Mouse (Mus musculus): ENCODE results near the gene Dnajc24. TPM values are rescaled to one million over a fixed set of nuclear protein-coding genes. Genes with fewer than 3 reads are reported as not detected.

Gene Dnajc24
- 16.7 and 22.7 TPM in 2 replicates for polyA plus RNA-seq (2012; rRNA removed)

- peak; percentile 74 for DNase-seq (ENCODE audit: low spot score)
These were observed at the start of gene Dnajc24 for GRCm38 (mm10) chr2:106002835-106003739. TSS of gene Dnajc24 (minus strand) at chr2:106003549.

GRCm38 (mm10) chr2:106046686-106047085 lies 43.3 kb upstream of the Dnajc24 start:
- no peak for DNase-seq (ENCODE audit: low spot score)

GRCm38 (mm10) chr2:106042495-106042894 lies 39.1 kb upstream of the Dnajc24 start:
- no peak for DNase-seq (ENCODE audit: low spot score)

GRCm38 (mm10) chr2:106041961-106042360 lies 38.6 kb upstream of the Dnajc24 start:
- DNase-seq (ENCODE audit: low spot score) = no peak

- DNase-seq (ENCODE audit: low spot score) = no peak
These were observed 34.9 kb upstream of the Dnajc24 start for GRCm38 (mm10) chr2:106038286-106038685.

GRCm38 (mm10) chr2:106024895-106025294 lies 21.5 kb upstream of the Dnajc24 start:
- DNase-seq (ENCODE audit: low spot score) = no peak

GRCm38 (mm10) chr2:106008415-106008814 lies 5.1 kb upstream of the Dnajc24 start:
- no peak for DNase-seq (ENCODE audit: low spot score)

GRCm38 (mm10) chr2:105987999-105988398 lies 15.3 kb downstream of the Dnajc24 start:
- DNase-seq (ENCODE audit: low spot score) = no peak

- no peak for DNase-seq (ENCODE audit: low spot score)
These were observed 16.2 kb downstream of the Dnajc24 start for GRCm38 (mm10) chr2:105987131-105987530.

- DNase-seq (ENCODE audit: low spot score) = no peak
These were observed 18.1 kb downstream of the Dnajc24 start for GRCm38 (mm10) chr2:105985206-105985605.

- DNase-seq (ENCODE audit: low spot score) = no peak
These were observed 25.3 kb downstream of the Dnajc24 start for GRCm38 (mm10) chr2:105978065-105978464.

- DNase-seq (ENCODE audit: low spot score) = no peak
These were observed 29.4 kb downstream of the Dnajc24 start for GRCm38 (mm10) chr2:105973941-105974340.

GRCm38 (mm10) chr2:105963447-105963846 lies 39.9 kb downstream of the Dnajc24 start:
- no peak for DNase-seq (ENCODE audit: low spot score)

- no peak for DNase-seq (ENCODE audit: low spot score)
These were observed 49.5 kb downstream of the Dnajc24 start for GRCm38 (mm10) chr2:105953862-105954261.

- DNase-seq (ENCODE audit: low spot score) = no peak
These were observed 51.9 kb downstream of the Dnajc24 start for GRCm38 (mm10) chr2:105951350-105951940.

- DNase-seq (ENCODE audit: low spot score) = no peak
These were observed 53.2 kb downstream of the Dnajc24 start for GRCm38 (mm10) chr2:105950131-105950530.

- DNase-seq (ENCODE audit: low spot score) = no peak
These were observed 85.6 kb downstream of the Dnajc24 start for GRCm38 (mm10) chr2:105917623-105918346.

Other genes starting within 250 kb of the Dnajc24 start
- 7.5 and 7.9 TPM in 2 replicates for gene Elp4, start 99.0 kb downstream of the Dnajc24 start, polyA plus RNA-seq (2012; rRNA removed)
- gene Immp1l, start 98.9 kb downstream of the Dnajc24 start, polyA plus RNA-seq (2012; rRNA removed) = 56.1 and 62.5 TPM in 2 replicates